Mouse (Mus musculus): ENCODE data around the gene Rpl37a. TPM values are rescaled to one million over a fixed set of nuclear protein-coding genes. Genes with fewer than 3 reads are reported as not detected.

The Rpl37a gene
- polyA plus RNA-seq (2012; rRNA removed): 123 and 130 TPM in 2 replicates

GRCm38 (mm10) chr1:72710753-72711653 is at the start of gene Rpl37a:
Gene Rpl37a, plus strand, starts transcription at chr1:72711290.

GRCm38 (mm10) chr1:72700479-72700878 is 10.6 kb upstream of the Rpl37a start, which contains the start of gene Ankar:
Gene Ankar, minus strand, starts transcription at chr1:72700579.

Other genes with a start within 250 kb of the Rpl37a start
- gene March4, start 174.4 kb upstream of the Rpl37a start, polyA plus RNA-seq (2012; rRNA removed): 0.02 and 0.05 TPM in 2 replicates
- 7.3 and 10.2 TPM in 2 replicates for gene Smarcal1, start 128.0 kb upstream of the Rpl37a start, polyA plus RNA-seq (2012; rRNA removed)
- not detected in 2 replicates for gene Ankar, start 10.7 kb upstream of the Rpl37a start, polyA plus RNA-seq (2012; rRNA removed)
- gene Igfbp2, start 113.2 kb downstream of the Rpl37a start, polyA plus RNA-seq (2012; rRNA removed): 157 and 862 TPM in 2 replicates
- gene Igfbp5, start 163.6 kb downstream of the Rpl37a start, polyA plus RNA-seq (2012; rRNA removed): 14.3 and 22.9 TPM in 2 replicates

Measured in stomach, adult 2 months (tissue).